Mouse (Mus musculus) stomach, embryonic 14.5 days (tissue): Measurements from ENCODE around the gene Gm14851. TPM values are rescaled to one million over a fixed set of nuclear protein-coding genes. Genes with fewer than 3 reads are reported as not detected.
"Not testable (repeated sequence)": the region's sequence is repeated elsewhere in the genome, so short reads cannot be mapped to it uniquely, and the experiment has no call there.

Experiments
- ATAC-seq: fragments of 200-750 bp; cut with Nextera tagmentation; 2 replicates; pipeline ENCODE4 v1.8.0; 2017; ENCODE audit warnings: low read depth, moderate TSS enrichment; ENCODE audit not compliant: insufficient number of reproducible peaks, insufficient read depth, low FRiP score
- H3K27ac ChIP-seq: fragments of 300-500 bp; sonication (generic); 2 replicates; pipeline ENCODE4 v1.5.1; 2014; ENCODE audit warnings: mild to moderate bottlenecking, low read length, moderate library complexity, mixed read lengths
- H3K27me3 ChIP-seq: fragments of 300-500 bp; sonication (generic); 2 replicates; pipeline ENCODE4 v1.6.1; 2014; ENCODE audit warnings: low read length, control low read depth, mixed read lengths; ENCODE audit not compliant: control insufficient read depth, insufficient read depth
- H3K36me3 ChIP-seq: fragments of 300-500 bp; sonication (generic); 2 replicates; pipeline ENCODE4 v1.6.1; 2014; ENCODE audit warnings: mild to moderate bottlenecking, control low read depth, low read length, moderate library complexity, mixed read lengths; ENCODE audit not compliant: control insufficient read depth, insufficient read depth
- H3K4me1 ChIP-seq: fragments of 300-500 bp; sonication (generic); 2 replicates; pipeline ENCODE4 v1.6.1; 2014; ENCODE audit warnings: low read length, control low read depth, mixed read lengths; ENCODE audit not compliant: control insufficient read depth, insufficient read depth
- H3K4me2 ChIP-seq: fragments of 300-500 bp; sonication (generic); replicated peaks from 2 replicates; pipeline ENCODE4 v1.6.1; 2014; ENCODE audit warnings: low read depth, low read length, control low read depth
- H3K4me3 ChIP-seq: fragments of 300-500 bp; sonication (generic); 2 replicates; pipeline ENCODE4 v1.5.1; 2014; ENCODE audit warnings: low read depth, low read length, control low read depth
- H3K9ac ChIP-seq: fragments of 300-500 bp; sonication (generic); replicated peaks from 2 replicates; pipeline ENCODE4 v1.6.1; 2014; ENCODE audit warnings: low read depth, mild to moderate bottlenecking, control low read depth, low read length, moderate library complexity, mixed read lengths
- H3K9me3 ChIP-seq: fragments of 300-500 bp; sonication (generic); 2 replicates; pipeline ENCODE4 v1.6.1; 2016; ENCODE audit warnings: low read depth, low read length, control low read depth; ENCODE audit not compliant: control insufficient read depth
- WGBS: fragments of 180-500 bp; shearing (Covaris S2); extraction: QIAGEN DNeasy Blood & Tissue Kit; methylation state at CpG from one replicate; pipeline ENCODE4 v1.1.7; 2014; 5-methylcytosine and 5-hydroxymethylcytosine counted together
- polyA plus RNA-seq: library from polyadenylated mRNA; unstranded; fragments of >200 nt; fragmentation: Nextera tagmentation; extraction: Ambion mirVana; gene quantifications from 2 replicates; pipeline ENCODE4 v1.2.1, GENCODE M21; 2014

Gm14851 gene
- polyA plus RNA-seq, result not detected in 2 replicates

- no CpG with 5 or more reads among the region's 2 CpGs for WGBS
- H3K4me3 ChIP-seq, H3K27ac ChIP-seq, H3K4me2 ChIP-seq, H3K36me3 ChIP-seq, H3K9me3 ChIP-seq, H3K4me1 ChIP-seq, ATAC-seq, H3K9ac ChIP-seq, H3K27me3 ChIP-seq: not testable (repeated sequence)
Measured at GRCm38 (mm10) chr8:21095950-21096349, at the start of gene Gm14851. Gm14851 (minus strand) TSS chr8:21096050.

- H3K9me3 ChIP-seq, H3K27me3 ChIP-seq, H3K9ac ChIP-seq, ATAC-seq, H3K27ac ChIP-seq, H3K4me2 ChIP-seq, H3K36me3 ChIP-seq, H3K4me1 ChIP-seq, H3K4me3 ChIP-seq: not testable (repeated sequence)
- WGBS, result 55% methylated on average over 3 of the region's 3 CpGs
Measured at GRCm38 (mm10) chr8:21134342-21134741, 38.5 kb upstream of the Gm14851 start, which contains the start of gene Defa30. Defa30 (plus strand) TSS chr8:21134642.

GRCm38 (mm10) chr8:21093106-21093505 is 2.7 kb downstream of the Gm14851 start:
- WGBS, result 38% methylated on average over 4 of the region's 4 CpGs
- no peaks in the 10 kb centered on the region for H3K9me3 ChIP-seq
- H3K4me1 ChIP-seq, result no peaks in the 10 kb centered on the region
- H3K4me3 ChIP-seq, result no peak overlapping the region
- H3K27ac ChIP-seq, result no peak overlapping the region
- H3K4me2 ChIP-seq, result no peak overlapping the region
- H3K9ac ChIP-seq, result no peak overlapping the region
- H3K27me3 ChIP-seq, result no peaks in the 10 kb centered on the region
- ATAC-seq, result no peak
- no peaks in the 10 kb centered on the region for H3K36me3 ChIP-seq

GRCm38 (mm10) chr8:21084142-21084541 is 11.7 kb downstream of the Gm14851 start, which contains the start of gene Defa25:
Defa25 (plus strand) TSS chr8:21084442.
- H3K4me1 ChIP-seq, H3K27me3 ChIP-seq, H3K36me3 ChIP-seq, H3K4me2 ChIP-seq, H3K4me3 ChIP-seq, H3K9me3 ChIP-seq, H3K9ac ChIP-seq, H3K27ac ChIP-seq, ATAC-seq: not testable (repeated sequence)

- H3K4me1 ChIP-seq, H3K9me3 ChIP-seq, H3K9ac ChIP-seq, H3K36me3 ChIP-seq, ATAC-seq, H3K4me2 ChIP-seq, H3K4me3 ChIP-seq, H3K27me3 ChIP-seq, H3K27ac ChIP-seq: not testable (repeated sequence)
- 79% methylated on average over 1 of the region's 1 CpGs for WGBS
Measured at GRCm38 (mm10) chr8:21064738-21065137, 31.1 kb downstream of the Gm14851 start, which contains the start of gene Defa35. Defa35 (plus strand) TSS chr8:21065038.

GRCm38 (mm10) chr8:21054747-21055146 is 41.1 kb downstream of the Gm14851 start, which contains the start of gene Defa23:
Defa23 (plus strand) TSS chr8:21055047.
- WGBS, result no CpG with 5 or more reads among the region's 1 CpGs
- H3K4me1 ChIP-seq, H3K27me3 ChIP-seq, ATAC-seq, H3K4me2 ChIP-seq, H3K9me3 ChIP-seq, H3K4me3 ChIP-seq, H3K27ac ChIP-seq, H3K36me3 ChIP-seq, H3K9ac ChIP-seq: not testable (repeated sequence)

Other genes starting within 250 kb of the Gm14851 start
- gene Defb33, start 203.4 kb downstream of the Gm14851 start, polyA plus RNA-seq, result not detected in 2 replicates
- gene Gm15056, start 193.4 kb downstream of the Gm14851 start, polyA plus RNA-seq, result not detected in 2 replicates
- not detected in 2 replicates for gene Gm6040, start 174.0 kb downstream of the Gm14851 start, polyA plus RNA-seq
- not detected in 2 replicates for gene AY761185, start 151.3 kb downstream of the Gm14851 start, polyA plus RNA-seq
- not detected in 2 replicates for gene Defa21, start 70.5 kb downstream of the Gm14851 start, polyA plus RNA-seq
- gene Defa23, start 41.0 kb downstream of the Gm14851 start, polyA plus RNA-seq, result not detected in 2 replicates
- gene Defa35, start 31.0 kb downstream of the Gm14851 start, polyA plus RNA-seq, result not detected in 2 replicates
- gene Defa25, start 11.6 kb downstream of the Gm14851 start, polyA plus RNA-seq, result not detected in 2 replicates
- not detected in 2 replicates for gene Defa30, start 38.6 kb upstream of the Gm14851 start, polyA plus RNA-seq
- gene Defa22, start 66.2 kb upstream of the Gm14851 start, polyA plus RNA-seq, result not detected in 2 replicates
- gene Defa31, start 95.6 kb upstream of the Gm14851 start, polyA plus RNA-seq, result not detected in 2 replicates
- not detected in 2 replicates for gene Gm15293, start 105.5 kb upstream of the Gm14851 start, polyA plus RNA-seq
- not detected in 2 replicates for gene Gm15292, start 153.7 kb upstream of the Gm14851 start, polyA plus RNA-seq
- gene Defa27, start 219.5 kb upstream of the Gm14851 start, polyA plus RNA-seq, result not detected in 2 replicates
- not detected in 2 replicates for gene Defa29, start 231.0 kb upstream of the Gm14851 start, polyA plus RNA-seq